Mouse (Mus musculus) ES-E14 (cell line): ENCODE data around the gene Rps6ka5.

Experiments used
- HCFC1 ChIP-seq: IDR thresholded peaks from 2 replicates; pipeline ENCODE4 v1.6.1; 2012; ENCODE audit warnings: low read length, inconsistent platforms, borderline replicate concordance; ENCODE audit not compliant: insufficient read depth
- MAFK ChIP-seq: IDR thresholded peaks from 2 replicates; pipeline ENCODE4 v1.6.1; 2014; ENCODE audit warnings: mild to moderate bottlenecking, low read depth, low read length, inconsistent platforms; ENCODE audit not compliant: insufficient read depth
- ZC3H11A ChIP-seq: IDR thresholded peaks from 2 replicates; pipeline ENCODE4 v1.6.1; 2012; ENCODE audit warnings: low read depth, mild to moderate bottlenecking, inconsistent platforms, low read length, borderline replicate concordance

- TF ChIP-seq HCFC1 (no peak), MAFK (no peak), ZC3H11A (no peak)
Observed at GRCm38 (mm10) chr12:100609766-100610165, 117.0 kb downstream of the Rps6ka5 start.
